Mouse (Mus musculus): ENCODE results near the gene Tmem62.

DNA sequence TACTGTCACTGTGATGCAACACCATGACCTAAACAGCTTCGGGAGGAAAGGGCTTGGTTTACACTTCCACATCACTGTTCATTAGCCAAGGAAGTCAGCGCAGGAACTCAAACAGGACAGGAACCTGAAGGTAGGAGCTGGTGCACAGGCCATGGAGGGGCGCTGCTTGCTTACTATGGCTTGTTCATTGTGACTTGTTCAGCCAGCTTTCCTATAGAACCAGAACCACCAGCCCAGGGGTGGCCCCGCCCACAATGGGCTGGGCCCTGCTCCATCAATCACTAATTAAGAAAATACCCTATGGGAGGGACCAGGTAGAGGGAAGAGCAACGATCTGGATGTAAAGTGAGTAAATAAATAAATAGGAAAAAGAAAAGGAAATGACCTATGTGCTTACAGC lies 3.9 kb upstream of the Tmem62 start:
- TF ChIP-seq CTCF (IDR thresholded peaks at IDR 0.05; ENCODE audit: low read depth) (no peak; the same call in 1 of the 2 replicates), EP300 (IDR thresholded peaks at IDR 0.05; ENCODE audit: low read depth) (no peak)
